Mouse (Mus musculus) heart, adult 2 months (tissue): Measurements from ENCODE around the gene Ubr1.

Source experiments
- CTCF ChIP-seq: fragments of 200-600 bp; IDR thresholded peaks from 2 replicates; pipeline ENCODE4 v1.8.1; 2022; ENCODE audit warnings: antibody characterized with exemption, mild to moderate bottlenecking, moderate library complexity
- POLR2A ChIP-seq: fragments of 200-500 bp; IDR thresholded peaks from 2 replicates; pipeline ENCODE4 v1.6.1; 2011; ENCODE audit warnings: mild to moderate bottlenecking, low read depth, low read length, control low read depth; ENCODE audit not compliant: insufficient read depth

GRCm38 (mm10) chr2:120887601-120888000 is 82.9 kb downstream of the Ubr1 start:
- TF ChIP-seq CTCF (no peak), POLR2A (no peak)
